Mouse (Mus musculus) CH12.LX (cell line): ENCODE measurements around the gene Trim10. TPM values are rescaled to one million over a fixed set of nuclear protein-coding genes. Genes with fewer than 3 reads are reported as not detected.
A peak's percentile ranks its signal among the peaks of the same experiment; 100 is the strongest.

Experiments used
- DNase-seq: peaks from one replicate; pipeline ENCODE4 v3.0.0-alpha.2; 2013; ENCODE audit errors: extremely low read depth
- H3K27ac ChIP-seq: 2 replicates; pipeline ENCODE4 v1.5.1; 2012; ENCODE audit warnings: low read depth, mild to moderate bottlenecking, control low read depth, moderate library complexity; ENCODE audit not compliant: insufficient read depth
- H3K27me3 ChIP-seq: replicated peaks from 2 replicates; pipeline ENCODE3; 2012; ENCODE audit warnings: inconsistent platforms
- H3K36me3 ChIP-seq, 2 experiments: replicated peaks in 1 of 2; 2 replicates each; pipeline versions ENCODE3 to v1.6.1; 2012; ENCODE audit warnings: inconsistent platforms in 1 of 2, low read length in 1 of 2, mild to moderate bottlenecking in 1 of 2, mixed read lengths in 1 of 2, moderate library complexity in 1 of 2; ENCODE audit not compliant: control insufficient read depth in 1 of 2, insufficient read depth in 1 of 2
- H3K4me1 ChIP-seq, 2 experiments: 2 replicates each; pipeline ENCODE4 v1.6.1; 2012; ENCODE audit warnings: inconsistent platforms in 1 of 2, moderate library complexity in 1 of 2; ENCODE audit not compliant: insufficient read depth in 2 of 2, control insufficient read depth in 1 of 2
- H3K4me2 ChIP-seq: 2 replicates; pipeline ENCODE4 v1.6.1; 2012; ENCODE audit warnings: low read depth, mild to moderate bottlenecking, control low read depth; ENCODE audit not compliant: poor library complexity, insufficient read depth, severe bottlenecking
- H3K4me3 ChIP-seq, 3 experiments: fragments of 150-350 bp in 1 of 3; sonication (generic) in 1 of 3; replicated peaks in 1 of 3; 2 replicates each; pipeline versions ENCODE3 to v1.5.1; 2011 to 2012; ENCODE audit warnings: low read depth in 2 of 3, low read length in 2 of 3, mild to moderate bottlenecking in 2 of 3, moderate library complexity in 2 of 3, control low read depth in 1 of 3, improper control_type of control experiment in 1 of 3, inconsistent platforms in 1 of 3, mixed read lengths in 1 of 3; ENCODE audit not compliant: poor library complexity in 1 of 3
- H3K79me2 ChIP-seq: replicated peaks from 2 replicates; pipeline ENCODE4 v1.6.1; 2012; ENCODE audit warnings: mild to moderate bottlenecking, moderate library complexity; ENCODE audit not compliant: control insufficient read depth, poor library complexity, insufficient read depth, severe bottlenecking; ENCODE audit errors: extremely low read depth
- H3K9ac ChIP-seq: 2 replicates; pipeline ENCODE4 v1.6.1; 2012; ENCODE audit warnings: low read depth, mild to moderate bottlenecking, control low read depth, moderate library complexity; ENCODE audit not compliant: insufficient read depth
- H3K9me3 ChIP-seq: replicated peaks from 2 replicates; pipeline ENCODE3; 2012; ENCODE audit warnings: low read length, inconsistent platforms, mixed read lengths
- CHD1 ChIP-seq: IDR thresholded peaks from 2 replicates; pipeline ENCODE4 v1.6.1; 2012; ENCODE audit warnings: low read depth, low read length, improper control_type of control experiment, inconsistent platforms
- KAT2A ChIP-seq: IDR thresholded peaks from 2 replicates; pipeline ENCODE4 v1.6.1; 2012; ENCODE audit warnings: low read length, improper control_type of control experiment, inconsistent platforms; ENCODE audit not compliant: insufficient replicate concordance
- MAFK ChIP-seq: IDR thresholded peaks from 2 replicates; pipeline ENCODE4 v1.6.1; 2011; ENCODE audit warnings: low read length, improper control_type of control experiment; ENCODE audit not compliant: insufficient replicate concordance
- MEF2A ChIP-seq: IDR thresholded peaks from 2 replicates; pipeline ENCODE4 v1.6.1; 2014; ENCODE audit warnings: low read depth, mild to moderate bottlenecking, inconsistent platforms, low read length, improper control_type of control experiment, borderline replicate concordance
- MXI1 ChIP-seq: IDR thresholded peaks from 2 replicates; pipeline ENCODE4 v1.6.1; 2011; ENCODE audit warnings: mild to moderate bottlenecking, low read depth, low read length, improper control_type of control experiment
- MYC ChIP-seq: IDR thresholded peaks from 2 replicates; pipeline ENCODE4 v1.6.1; 2011; ENCODE audit warnings: low read depth, mild to moderate bottlenecking, improper control_type of control experiment, low read length
- NELFE ChIP-seq: IDR thresholded peaks from 2 replicates; pipeline ENCODE4 v1.6.1; 2011; ENCODE audit warnings: low read depth, low read length, improper control_type of control experiment
- NRF1 ChIP-seq: IDR thresholded peaks from 2 replicates; pipeline ENCODE4 v1.6.1; 2014; ENCODE audit warnings: low read depth, mild to moderate bottlenecking, inconsistent platforms, low read length, improper control_type of control experiment, moderate library complexity
- POLR2A ChIP-seq: IDR thresholded peaks from 2 replicates; pipeline ENCODE4 v1.6.1; 2011; ENCODE audit warnings: low read depth, mild to moderate bottlenecking, improper control_type of control experiment, low read length
- POLR2AphosphoS2 ChIP-seq: IDR thresholded peaks from 2 replicates; pipeline ENCODE4 v1.6.1; 2011; ENCODE audit warnings: low read depth, low read length, improper control_type of control experiment
- RAD21 ChIP-seq: IDR thresholded peaks from 2 replicates; pipeline ENCODE4 v1.6.1; 2011; ENCODE audit warnings: low read depth, mild to moderate bottlenecking, low read length, improper control_type of control experiment, moderate library complexity
- RCOR1 ChIP-seq: conservative IDR thresholded peaks from 2 replicates; pipeline ENCODE4 v1.6.1; 2012; ENCODE audit warnings: low read depth, mild to moderate bottlenecking, inconsistent platforms, low read length, improper control_type of control experiment
- SIN3A ChIP-seq: IDR thresholded peaks from 2 replicates; pipeline ENCODE4 v1.6.1; 2012; ENCODE audit warnings: low read length, improper control_type of control experiment, inconsistent platforms
- SMC3 ChIP-seq: IDR thresholded peaks from 2 replicates; pipeline ENCODE4 v1.6.1; 2011; ENCODE audit warnings: low read depth, low read length, improper control_type of control experiment
- TBP ChIP-seq: conservative IDR thresholded peaks from 2 replicates; pipeline ENCODE4 v1.6.1; 2011; ENCODE audit warnings: low read depth, low read length, improper control_type of control experiment
- UBTF ChIP-seq: IDR thresholded peaks from 2 replicates; pipeline ENCODE4 v1.6.1; 2012; ENCODE audit warnings: low read depth, mild to moderate bottlenecking, inconsistent platforms, low read length, improper control_type of control experiment, moderate library complexity
- dilution Hi-C: fragments of 300-500 bp; cut with MboI; formaldehyde crosslinking; loops from 2 replicates; pipeline ENCODE4 v1.14.3; 2020; ENCODE audit warnings: low sequenced_read_pairs; ENCODE audit not compliant: extremely low pct_unique_long_range_greater_than_20kb, extremely low pct_ligation_motif_present
- in situ Hi-C: fragments of 300-500 bp; cut with MboI; formaldehyde crosslinking; loops from 3 replicates; pipeline ENCODE4 v1.14.3; 2019; ENCODE audit warnings: low sequenced_read_pairs, low pct_ligation_motif_present, low pct_unique_long_range_greater_than_20kb, mixed read lengths
- polyA plus RNA-seq: library from polyadenylated mRNA; unstranded; fragments of >175 nt; gene quantifications from 2 replicates; pipeline ENCODE4 v1.2.1, GENCODE M21; 2012; ENCODE audit warnings: low read depth; ENCODE audit not compliant: insufficient read length
- total RNA-seq, 2 experiments: library from RNA; depleted of rRNA; stranded (reverse); fragments of 300-350 nt in 1 of 2; fragments of >200 nt in 1 of 2; gene quantifications; 2 replicates each; pipeline ENCODE4 v1.2.3; 2012 to 2014

Gene Trim10
- total and polyA plus RNA-seq, 3 experiments = not detected

DNA sequence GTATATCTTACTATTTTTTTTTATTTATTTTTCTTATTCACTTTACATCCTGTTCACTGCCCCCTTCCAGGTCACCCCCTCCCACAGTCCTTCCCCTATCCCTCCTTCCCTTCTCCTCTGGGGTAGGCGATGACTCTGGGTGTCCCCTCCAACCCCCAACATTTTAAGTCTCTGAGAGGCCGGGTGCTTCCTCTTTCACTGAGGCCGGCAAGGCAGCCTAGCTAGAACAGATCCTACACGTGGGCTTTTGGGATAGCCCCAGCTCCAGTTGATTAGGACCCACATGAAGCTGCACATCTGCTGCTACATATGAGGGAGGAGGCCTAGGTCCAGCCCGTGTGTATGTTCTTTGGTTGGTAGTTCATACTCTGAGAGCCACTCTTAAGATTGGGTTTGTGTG, 30.4 kb upstream of the Trim10 start:
- H3K4me2 ChIP-seq = peak overlapping the region; percentile 8; the same call in 1 of the 2 replicates
- TF ChIP-seq KAT2A (no peak), NELFE (no peak), RAD21 (no peak), RCOR1 (no peak), TBP (no peak), NRF1 (no peak), MXI1 (no peak), POLR2A (no peak)
- peak overlapping the region in 1 of 3 experiments; percentile 9 for H3K4me3 ChIP-seq
- H3K9me3 ChIP-seq = no peaks in the 10 kb centered on the region
- H3K79me2 ChIP-seq = peaks cover 3% of the 10 kb centered on the region
- no peak overlapping the region for H3K9ac ChIP-seq
- DNase-seq = peak; percentile 53
- in situ Hi-C loops = no loop called here
- dilution Hi-C loops = no loop called here
- no peak overlapping the region for H3K27ac ChIP-seq
- peaks cover 8 to 44% of the 10 kb centered on the region in 2 experiments for H3K4me1 ChIP-seq
- peaks cover 6 to 36% of the 10 kb centered on the region in 2 experiments for H3K36me3 ChIP-seq
- no peaks in the 10 kb centered on the region for H3K27me3 ChIP-seq

GRCm38 (mm10) chr17:36839931-36840330, 29.4 kb upstream of the Trim10 start:
- H3K4me1 ChIP-seq = peaks cover 8 to 53% of the 10 kb centered on the region in 2 experiments
- dilution Hi-C loops = no loop called here

GRCm38 (mm10) chr17:36840961-36841445, 28.4 kb upstream of the Trim10 start:
- in situ Hi-C loops = no loop called here
- dilution Hi-C loops = no loop called here
- Histone ChIP-seq H3K4me2 (no peak overlapping the region), H3K79me2 (peaks cover 3% of the 10 kb centered on the region), H3K4me3 (no peak overlapping the region), H3K27ac (no peak overlapping the region), H3K36me3 (peaks cover 6 to 53% of the 10 kb centered on the region in 2 experiments), H3K27me3 (no peaks in the 10 kb centered on the region), H3K9me3 (no peaks in the 10 kb centered on the region), H3K4me1 (peaks cover 8 to 59% of the 10 kb centered on the region in 2 experiments), H3K9ac (no peak overlapping the region)
- no peak for DNase-seq
- TF ChIP-seq MYC (no peak), POLR2AphosphoS2 (no peak), UBTF (no peak), POLR2A (no peak), CHD1 (no peak), MAFK (no peak), SIN3A (no peak)

More at GRCm38 (mm10) chr17:36839931-36840330, 29.4 kb upstream of the Trim10 start:
- Histone ChIP-seq H3K79me2 (peaks cover 3% of the 10 kb centered on the region), H3K4me2 (no peak overlapping the region), H3K9me3 (no peaks in the 10 kb centered on the region), H3K4me3 (no peak overlapping the region), H3K27ac (no peak overlapping the region), H3K27me3 (no peaks in the 10 kb centered on the region), H3K9ac (no peak overlapping the region), H3K36me3 (peaks cover 6 to 44% of the 10 kb centered on the region in 2 experiments)
- TF ChIP-seq MEF2A = no peak
- no peak for TF ChIP-seq SMC3
- in situ Hi-C loops = no loop called here
- DNase-seq = no peak
